Mouse (Mus musculus): ENCODE measurements around the gene Myh7.
A peak's percentile ranks its signal among the peaks of the same experiment; 100 is the strongest.

DNA sequence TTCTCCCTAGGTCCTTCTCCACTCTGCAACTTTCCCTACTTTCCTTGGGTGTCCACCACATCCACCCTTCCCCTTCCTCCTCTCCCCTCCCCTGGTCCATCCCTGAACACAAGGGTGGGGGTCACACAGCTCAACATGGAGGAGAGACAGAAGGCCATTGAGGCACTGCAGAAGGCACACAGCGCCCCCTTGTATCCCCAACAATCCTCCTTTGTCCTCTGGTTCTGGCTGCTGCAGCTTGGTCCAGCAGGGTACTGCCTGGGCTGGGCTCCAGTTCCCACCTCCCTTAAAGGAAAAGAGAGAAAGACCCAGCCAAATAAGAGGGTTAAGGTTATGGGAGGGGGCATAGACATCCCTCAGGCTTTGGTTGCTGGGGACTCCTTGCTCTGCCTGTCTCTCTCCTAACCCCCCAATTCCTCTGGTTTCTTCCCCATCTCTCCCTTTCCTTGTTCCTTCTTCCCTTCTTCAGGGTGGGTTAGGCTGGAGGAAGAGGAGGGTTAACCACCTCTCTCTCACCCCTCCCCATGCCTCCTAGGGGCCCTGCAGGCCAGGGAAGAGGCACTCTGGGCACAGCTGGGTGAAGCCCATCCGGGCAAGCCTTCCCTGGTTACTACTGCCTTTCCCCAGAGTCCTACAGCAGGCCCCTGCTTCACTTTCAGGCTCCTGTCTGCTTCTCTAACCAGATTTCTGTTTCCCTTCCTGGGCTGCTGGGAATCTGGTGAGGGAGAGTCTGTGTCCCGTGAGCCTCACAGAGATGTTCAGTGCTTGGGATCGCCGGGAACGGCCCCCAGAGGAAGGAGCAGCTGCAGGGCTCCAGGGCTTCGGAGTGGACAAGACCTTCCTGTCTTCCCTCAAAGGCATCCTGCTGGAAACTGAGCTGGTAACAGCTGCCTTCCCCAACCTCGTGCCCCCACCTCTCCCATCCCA lies 58.3 kb downstream of the Myh7 start, which contains the start of gene Cmtm5:
- no peak for TF ChIP-seq EP300 (IDR thresholded peaks at IDR 0.05; ENCODE audit: low read depth)
- TF ChIP-seq CTCF (IDR thresholded peaks at IDR 0.05; ENCODE audit: low read depth): peak; percentile 10; the same call in 1 of the 2 replicates

All from heart, postnatal 0 days (tissue).